Mouse (Mus musculus): ENCODE data around the gene Casp14.

DNA sequence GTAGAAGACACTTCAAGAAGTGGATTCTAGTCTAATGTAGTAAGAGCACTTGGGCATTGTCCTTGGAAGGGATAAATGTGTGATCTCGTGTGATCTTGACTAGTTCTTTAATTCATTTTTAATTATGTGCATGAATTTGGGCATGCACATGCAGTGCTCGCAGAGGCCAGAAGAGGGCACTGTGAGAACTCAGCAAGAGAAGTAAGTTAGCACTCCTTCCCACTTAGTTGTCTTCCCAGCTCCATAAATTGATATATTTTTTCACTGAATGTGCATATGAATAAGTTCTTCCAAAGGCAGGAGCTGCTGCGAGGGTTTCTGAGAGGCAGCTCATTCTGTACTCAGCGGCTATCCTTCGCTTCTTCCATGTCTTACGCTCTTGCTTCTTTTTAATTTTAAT, 37.9 kb upstream of the Casp14 start:
- TF ChIP-seq CTCF (conservative IDR thresholded peaks at IDR 0.05; ENCODE audit: low read length) (peak; percentile 93), NANOG (IDR thresholded peaks at IDR 0.05; ENCODE audit: borderline replicate concordance, low read length) (no peak)

All from E14TG2a.4 (cell line).